Mouse (Mus musculus): ENCODE measurements around the gene AI597479. TPM values are rescaled to one million over a fixed set of nuclear protein-coding genes. Genes with fewer than 3 reads are reported as not detected.

Gene AI597479
- total RNA-seq, 2 experiments from 2014 or later = 5.4 to 5.7 TPM

DNA sequence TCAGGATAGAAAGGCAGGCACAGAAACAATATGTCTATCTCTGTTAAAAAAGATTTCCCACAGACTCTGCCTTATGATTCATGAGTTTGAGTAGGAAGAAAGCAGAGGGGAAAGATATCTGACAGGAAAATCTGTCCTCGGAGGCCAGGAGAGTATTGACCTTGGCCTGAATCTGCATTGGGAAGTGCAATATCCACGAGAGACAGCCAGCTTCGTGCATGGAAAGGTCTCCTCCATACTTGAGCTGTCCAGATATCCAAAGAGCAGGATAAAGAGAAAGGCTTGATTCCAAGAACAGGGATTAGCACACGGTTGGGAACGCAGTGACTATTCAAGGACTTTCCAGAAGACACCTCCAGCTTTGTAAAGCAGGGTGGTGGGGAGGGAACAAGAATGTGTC, 55.0 kb downstream of the AI597479 start:
- no peak for ATAC-seq (replicated peaks; ENCODE audit: low FRiP score, poor library complexity, severe bottlenecking)

DNA sequence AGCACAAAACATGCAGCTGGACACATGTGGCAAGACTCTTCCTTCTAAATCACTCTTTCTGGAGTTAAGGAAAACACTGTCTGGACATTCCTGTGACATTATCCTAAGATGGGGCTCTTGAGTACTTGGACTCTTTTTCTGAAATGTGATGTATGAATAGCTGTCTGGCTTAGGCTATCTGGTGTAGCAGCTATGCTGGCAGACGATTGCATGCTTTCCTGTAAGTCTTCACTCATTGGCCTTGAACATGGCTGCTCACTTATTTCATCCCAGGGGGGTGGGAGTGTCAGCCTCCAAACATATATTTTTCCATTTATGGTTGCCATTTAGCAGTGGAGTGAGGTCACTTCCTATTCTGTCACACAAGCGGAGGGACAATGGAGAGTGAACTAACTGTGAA, 56.0 kb downstream of the AI597479 start:
- ATAC-seq (replicated peaks; ENCODE audit: low FRiP score, poor library complexity, severe bottlenecking) = no peak

DNA sequence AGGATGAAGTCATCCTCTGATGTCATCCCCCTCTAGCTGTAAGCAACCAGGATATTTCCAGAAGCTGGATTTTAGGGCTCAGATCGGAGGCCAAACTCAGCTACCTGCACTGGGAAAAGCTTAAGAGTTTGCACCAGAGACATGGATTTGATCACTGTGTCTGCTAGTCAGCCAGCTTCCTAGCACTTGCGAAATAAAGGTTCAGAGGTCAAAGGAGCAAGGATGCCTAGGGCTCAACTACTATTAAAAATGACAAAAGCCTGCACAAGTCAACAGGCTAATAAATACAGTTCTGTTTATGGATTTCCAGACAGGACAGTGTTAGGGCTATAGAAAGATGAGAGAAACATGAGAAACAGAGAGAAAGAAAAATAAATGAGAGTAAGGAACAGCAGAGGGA, 59.4 kb downstream of the AI597479 start:
- ATAC-seq (replicated peaks; ENCODE audit: low FRiP score, poor library complexity, severe bottlenecking) = no peak

DNA sequence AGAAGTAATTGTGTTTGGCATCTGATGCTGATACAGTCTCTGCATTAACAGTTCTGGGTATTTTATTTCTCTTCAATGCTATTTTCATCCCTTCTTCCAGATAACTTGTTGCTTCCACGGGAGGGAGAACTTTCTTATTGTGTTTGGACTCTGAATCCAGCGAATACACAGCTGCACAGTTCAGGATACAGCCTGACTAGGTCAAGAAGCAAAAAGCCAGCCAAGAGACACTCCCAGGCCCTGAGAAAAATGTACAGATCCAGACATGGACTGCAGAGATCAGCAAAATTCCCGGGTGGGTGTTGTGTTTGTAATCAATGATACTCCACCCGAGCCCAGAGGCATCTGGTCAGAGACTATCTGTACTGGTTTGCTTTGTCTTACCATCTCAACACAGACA, 60.9 kb downstream of the AI597479 start:
- no peak for ATAC-seq (replicated peaks; ENCODE audit: low FRiP score, poor library complexity, severe bottlenecking)

GRCm38 (mm10) chr1:43162394-43162793, 63.9 kb downstream of the AI597479 start:
- no peak for ATAC-seq (replicated peaks; ENCODE audit: low FRiP score, poor library complexity, severe bottlenecking)

DNA sequence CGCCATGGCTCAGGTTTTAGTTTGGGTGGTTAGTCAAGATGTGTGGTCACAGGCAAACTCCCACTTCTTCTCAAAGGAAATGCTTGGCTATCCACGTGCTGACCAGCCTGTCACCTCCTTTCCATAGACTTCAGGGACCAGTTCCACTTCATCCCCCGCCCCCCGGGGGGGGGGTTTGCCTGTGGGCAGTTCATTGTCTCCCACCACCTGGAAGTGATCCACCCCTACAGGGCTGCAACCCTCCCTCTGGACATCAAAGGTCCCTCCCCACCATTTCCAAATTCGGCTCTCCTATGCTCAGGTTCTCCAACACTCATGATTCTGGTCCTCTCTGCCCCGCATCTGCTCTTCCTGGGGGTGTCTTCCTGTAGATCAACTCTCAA, 64.6 kb downstream of the AI597479 start:
- no peak for ATAC-seq (replicated peaks; ENCODE audit: low FRiP score, poor library complexity, severe bottlenecking)

DNA sequence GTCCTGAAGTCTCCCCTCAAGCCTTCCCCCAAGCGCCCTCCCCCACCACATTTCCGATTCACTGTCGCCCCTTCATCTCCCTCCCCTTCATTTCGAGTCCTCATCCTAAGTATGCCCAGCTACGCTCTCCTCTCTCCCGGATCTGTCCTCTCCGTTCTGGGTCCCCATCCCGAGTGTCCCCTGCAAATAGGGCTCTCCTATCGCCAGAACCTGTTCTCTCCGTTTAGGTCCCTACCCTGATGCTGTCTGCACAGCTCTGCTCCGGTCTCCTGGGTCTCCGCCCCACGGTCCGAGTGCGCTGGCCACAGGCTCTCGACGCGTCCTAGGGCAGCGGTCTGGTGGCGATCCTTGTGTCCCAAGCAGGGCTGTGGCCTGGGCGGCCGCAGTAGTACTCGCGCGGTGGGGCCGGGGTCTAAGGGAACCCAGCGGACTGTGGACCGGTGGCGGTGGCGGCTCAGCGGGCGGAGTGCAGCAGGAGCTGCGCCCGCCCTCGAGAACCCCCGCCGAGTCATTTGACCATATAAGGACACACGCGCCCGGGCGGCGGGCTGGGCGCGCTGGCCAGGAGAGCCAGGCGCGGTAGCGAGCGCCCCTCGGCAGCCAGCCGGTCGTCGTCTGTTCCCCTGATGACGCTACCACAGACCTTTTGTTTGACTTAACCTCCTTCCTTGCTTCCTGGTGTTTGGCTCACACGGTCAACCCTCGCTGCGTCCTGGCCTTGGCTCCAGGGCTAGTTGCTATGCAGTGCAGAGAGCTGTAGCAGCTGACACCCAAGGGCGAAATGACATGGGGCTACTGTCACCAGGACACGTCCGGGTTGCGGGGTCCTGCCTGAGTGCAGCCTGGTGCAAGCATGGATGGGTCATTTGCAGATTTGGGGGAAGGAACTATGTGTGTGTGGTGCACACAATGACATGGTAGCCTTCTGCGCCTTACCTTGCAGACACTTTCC, 65.2 kb downstream of the AI597479 start:
- no peak for ATAC-seq (replicated peaks; ENCODE audit: low FRiP score, poor library complexity, severe bottlenecking)

DNA sequence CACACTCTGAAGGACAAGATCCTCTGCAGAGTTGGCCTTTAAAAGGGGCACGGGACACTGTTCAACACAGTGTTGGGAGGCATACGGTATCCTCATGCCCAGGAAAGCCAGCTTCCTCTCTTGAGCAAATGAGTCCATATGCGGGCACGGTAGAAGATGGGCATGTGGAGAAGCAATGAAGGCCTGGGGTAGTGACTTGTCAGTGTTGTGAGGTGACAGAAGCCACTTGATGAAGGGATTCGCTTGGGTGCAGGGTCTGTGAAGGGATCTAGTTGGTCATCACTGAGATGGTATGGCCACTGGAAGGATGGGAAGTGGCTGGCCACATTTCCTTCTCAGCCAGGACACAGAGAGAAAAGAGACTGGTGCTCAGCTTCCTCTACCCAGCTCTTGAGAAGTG, 66.1 kb downstream of the AI597479 start:
- no peak for ATAC-seq (replicated peaks; ENCODE audit: low FRiP score, poor library complexity, severe bottlenecking)

Other genes with a start within 250 kb of the AI597479 start
- gene Mrps9, start 247.5 kb upstream of the AI597479 start, total RNA-seq (2015; ENCODE audit: low replicate concordance) = 11.2 and 11.7 TPM in 2 replicates
- gene Mrps9, start 247.5 kb upstream of the AI597479 start, total RNA-seq (2017; ENCODE audit: low replicate concordance) = 11.8 and 23.0 TPM in 2 replicates
- gene Gpr45, start 145.8 kb upstream of the AI597479 start, total RNA-seq (2015; ENCODE audit: low replicate concordance) = not detected in 2 replicates
- gene Gpr45, start 145.8 kb upstream of the AI597479 start, total RNA-seq (2017; ENCODE audit: low replicate concordance) = not detected in 2 replicates
- 7.2 and 12.2 TPM in 2 replicates for gene Tgfbrap1, start 73 bp upstream of the AI597479 start, total RNA-seq (2015; ENCODE audit: low replicate concordance)
- 2.0 and 11.7 TPM in 2 replicates for gene Tgfbrap1, start 73 bp upstream of the AI597479 start, total RNA-seq (2017; ENCODE audit: low replicate concordance)
- 1.7 TPM in 1 of 2 replicates, not detected in the other for gene Fhl2, start 98.3 kb downstream of the AI597479 start, total RNA-seq (2015; ENCODE audit: low replicate concordance)
- 0.39 TPM in 1 of 2 replicates, not detected in the other for gene Fhl2, start 98.3 kb downstream of the AI597479 start, total RNA-seq (2017; ENCODE audit: low replicate concordance)